Mouse (Mus musculus) forebrain, embryonic 14.5 days (tissue): ENCODE measurements around the gene Lancl1. TPM values are rescaled to one million over a fixed set of nuclear protein-coding genes. Genes with fewer than 3 reads are reported as not detected.
A peak's percentile ranks its signal among the peaks of the same experiment; 100 is the strongest.

ENCODE experiments used
- ATAC-seq: fragments of 200-750 bp; cut with Nextera tagmentation; 2 replicates; pipeline ENCODE4 v1.8.0; 2017; ENCODE audit warnings: mild to moderate bottlenecking, moderate library complexity
- DNase-seq: peaks from one replicate; pipeline ENCODE4 v3.0.0-alpha.2; 2015; ENCODE audit warnings: low spot score
- H3K27ac ChIP-seq: fragments of 300-500 bp; sonication (generic); 2 replicates; pipeline ENCODE4 v1.5.1; 2014; ENCODE audit warnings: low read depth, mild to moderate bottlenecking, control low read depth, low read length, moderate library complexity
- H3K27me3 ChIP-seq: fragments of 300-500 bp; sonication (generic); replicated peaks from 2 replicates; pipeline ENCODE4 v1.6.1; 2014; ENCODE audit warnings: low read length, control low read depth, mixed read lengths; ENCODE audit not compliant: control insufficient read depth, insufficient read depth
- H3K36me3 ChIP-seq: fragments of 300-500 bp; sonication (generic); 2 replicates; pipeline ENCODE4 v1.6.1; 2014; ENCODE audit warnings: low read length, control low read depth; ENCODE audit not compliant: control insufficient read depth, insufficient read depth
- H3K4me1 ChIP-seq: fragments of 300-500 bp; sonication (generic); 2 replicates; pipeline ENCODE4 v1.6.1; 2014; ENCODE audit warnings: antibody characterized with exemption, low read length, control low read depth; ENCODE audit not compliant: control insufficient read depth, insufficient read depth
- H3K4me2 ChIP-seq: fragments of 300-500 bp; sonication (generic); 2 replicates; pipeline ENCODE4 v1.6.1; 2014; ENCODE audit warnings: mild to moderate bottlenecking, control low read depth, low read length
- H3K4me3 ChIP-seq: fragments of 300-500 bp; sonication (generic); 2 replicates; pipeline ENCODE4 v1.5.1; 2014; ENCODE audit warnings: low read depth, low read length, control low read depth
- H3K9ac ChIP-seq: fragments of 300-500 bp; sonication (generic); 2 replicates; pipeline ENCODE4 v1.6.1; 2014; ENCODE audit warnings: mild to moderate bottlenecking, low read length, control low read depth, moderate library complexity
- H3K9me3 ChIP-seq: fragments of 300-500 bp; sonication (generic); replicated peaks from 2 replicates; pipeline ENCODE4 v1.6.1; 2016; ENCODE audit warnings: low read length, control low read depth, mixed read lengths; ENCODE audit not compliant: control insufficient read depth
- WGBS: fragments of 180-500 bp; shearing (Covaris S2); extraction: QIAGEN DNeasy Blood & Tissue Kit; methylation state at CpG from one replicate; pipeline ENCODE4 v1.1.7; 2014; 5-methylcytosine and 5-hydroxymethylcytosine counted together
- polyA plus RNA-seq: library from polyadenylated mRNA; unstranded; fragments of >200 nt; fragmentation: Nextera tagmentation; extraction: Ambion mirVana; gene quantifications from 2 replicates; pipeline ENCODE4 v1.2.1, GENCODE M21; 2014

Gene Lancl1
- 191 and 197 TPM in 2 replicates for polyA plus RNA-seq

GRCm38 (mm10) chr1:67038246-67038987 lies at the start of gene Lancl1:
Lancl1 (minus strand) TSS chr1:67038872.
- Histone ChIP-seq H3K4me2 (peak within 1 kb of the TSS; percentile 62), H3K27ac (0 out of 2 replicates have a peak within 1 kb of the TSS, but pooled peaks have one; percentile 2), H3K36me3 (peaks cover 26% of the 10 kb centered on the region), H3K4me3 (peak within 1 kb of the TSS; percentile 56), H3K9ac (peak within 1 kb of the TSS; percentile 86), H3K9me3 (no peaks in the 10 kb centered on the region), H3K4me1 (peaks cover 3% of the 10 kb centered on the region; the same call in 1 of the 2 replicates), H3K27me3 (no peaks in the 10 kb centered on the region)
- peak; percentile 95 for DNase-seq
- ATAC-seq = peak; percentile 100
- WGBS = 1% methylated on average over 40 of the region's 47 CpGs

GRCm38 (mm10) chr1:67079146-67079545 lies 40.5 kb upstream of the Lancl1 start:
- H3K9me3 ChIP-seq = no peaks in the 10 kb centered on the region
- H3K27me3 ChIP-seq = no peaks in the 10 kb centered on the region
- H3K27ac ChIP-seq = no peak overlapping the region
- no peaks in the 10 kb centered on the region for H3K4me1 ChIP-seq
- DNase-seq = no peak
- 78% methylated on average over 7 of the region's 7 CpGs for WGBS
- H3K36me3 ChIP-seq = no peaks in the 10 kb centered on the region
- no peak for ATAC-seq
- no peak overlapping the region for H3K4me3 ChIP-seq
- no peak overlapping the region for H3K9ac ChIP-seq
- H3K4me2 ChIP-seq = no peak overlapping the region

- H3K9ac ChIP-seq = no peak overlapping the region
- H3K27me3 ChIP-seq = no peaks in the 10 kb centered on the region
- ATAC-seq = no peak
- H3K4me1 ChIP-seq = no peaks in the 10 kb centered on the region
- 84% methylated on average over 2 of the region's 2 CpGs for WGBS
- H3K4me3 ChIP-seq = no peak overlapping the region
- DNase-seq = no peak
- H3K36me3 ChIP-seq = no peaks in the 10 kb centered on the region
- H3K4me2 ChIP-seq = no peak overlapping the region
- H3K9me3 ChIP-seq = no peaks in the 10 kb centered on the region
- H3K27ac ChIP-seq = no peak overlapping the region
Measured at GRCm38 (mm10) chr1:67078666-67079065, 40.0 kb upstream of the Lancl1 start.

GRCm38 (mm10) chr1:67077739-67078138 lies 39.1 kb upstream of the Lancl1 start:
- Histone ChIP-seq H3K4me1 (no peaks in the 10 kb centered on the region), H3K9me3 (no peaks in the 10 kb centered on the region), H3K4me3 (no peak overlapping the region), H3K27ac (no peak overlapping the region), H3K36me3 (no peaks in the 10 kb centered on the region), H3K4me2 (no peak overlapping the region), H3K27me3 (no peaks in the 10 kb centered on the region), H3K9ac (no peak overlapping the region)
- DNase-seq = no peak
- WGBS = 82% methylated on average over 2 of the region's 2 CpGs
- ATAC-seq = no peak

GRCm38 (mm10) chr1:67067561-67067960 lies 28.9 kb upstream of the Lancl1 start:
- WGBS = 78% methylated on average over 1 of the region's 1 CpGs
- no peaks in the 10 kb centered on the region for H3K4me1 ChIP-seq
- no peak overlapping the region for H3K4me3 ChIP-seq
- no peak overlapping the region for H3K27ac ChIP-seq
- no peak overlapping the region for H3K9ac ChIP-seq
- H3K9me3 ChIP-seq = no peaks in the 10 kb centered on the region
- no peak for ATAC-seq
- H3K4me2 ChIP-seq = no peak overlapping the region
- no peak for DNase-seq
- no peaks in the 10 kb centered on the region for H3K27me3 ChIP-seq
- no peaks in the 10 kb centered on the region for H3K36me3 ChIP-seq

GRCm38 (mm10) chr1:67065347-67066270 lies 26.9 kb upstream of the Lancl1 start:
- 87% methylated on average over 9 of the region's 9 CpGs for WGBS
- Histone ChIP-seq H3K4me1 (no peaks in the 10 kb centered on the region), H3K4me2 (no peak overlapping the region), H3K27me3 (no peaks in the 10 kb centered on the region), H3K9ac (no peak overlapping the region), H3K9me3 (no peaks in the 10 kb centered on the region), H3K27ac (no peak overlapping the region), H3K4me3 (no peak overlapping the region), H3K36me3 (no peaks in the 10 kb centered on the region)
- DNase-seq = no peak
- no peak for ATAC-seq

GRCm38 (mm10) chr1:67061456-67062085 lies 22.9 kb upstream of the Lancl1 start:
- no peaks in the 10 kb centered on the region for H3K27me3 ChIP-seq
- 12% methylated on average over 7 of the region's 7 CpGs for WGBS

GRCm38 (mm10) chr1:67055816-67056215 lies 17.1 kb upstream of the Lancl1 start:
- no peaks in the 10 kb centered on the region for H3K4me1 ChIP-seq
- ATAC-seq = no peak
- no peak overlapping the region for H3K9ac ChIP-seq
- H3K4me2 ChIP-seq = no peak overlapping the region
- no peaks in the 10 kb centered on the region for H3K36me3 ChIP-seq
- no peak for DNase-seq
- no peak overlapping the region for H3K4me3 ChIP-seq
- no peaks in the 10 kb centered on the region for H3K9me3 ChIP-seq
- no peak overlapping the region for H3K27ac ChIP-seq
- WGBS = 92% methylated on average over 7 of the region's 7 CpGs
- no peaks in the 10 kb centered on the region for H3K27me3 ChIP-seq

More at GRCm38 (mm10) chr1:67061456-67062085, 22.9 kb upstream of the Lancl1 start:
- Histone ChIP-seq H3K4me1 (no peaks in the 10 kb centered on the region), H3K9me3 (no peaks in the 10 kb centered on the region), H3K9ac (no peak overlapping the region), H3K27ac (no peak overlapping the region), H3K4me3 (no peak overlapping the region), H3K36me3 (no peaks in the 10 kb centered on the region), H3K4me2 (no peak overlapping the region)
- DNase-seq = peak; percentile 88
- peak; percentile 89 for ATAC-seq
